Mouse (Mus musculus): Measurements from ENCODE around the gene Ptbp1. TPM values are rescaled to one million over a fixed set of nuclear protein-coding genes. Genes with fewer than 3 reads are reported as not detected.

The Ptbp1 gene
- polyA plus RNA-seq, 1 experiment from 2014 or later, result 325 TPM

GRCm38 (mm10) chr10:79907415-79907814 is 53.2 kb downstream of the Ptbp1 start:
- ATAC-seq (ENCODE audit: insufficient number of reproducible peaks, low FRiP score, low TSS enrichment, low read depth), result no peak
- Histone ChIP-seq H3K4me3 (replicated peaks) (no peak overlapping the region), H3K36me3 (peaks cover 59% of the 10 kb centered on the region), H3K9me3 (replicated peaks) (no peaks in the 10 kb centered on the region), H3K9ac (no peak overlapping the region), H3K27ac (replicated peaks) (no peak overlapping the region), H3K27me3 (no peaks in the 10 kb centered on the region), H3K4me2 (replicated peaks) (no peak overlapping the region), H3K4me1 (peaks cover 19% of the 10 kb centered on the region)
- 92% methylated on average over 10 of the region's 10 CpGs for WGBS

GRCm38 (mm10) chr10:79908167-79909091 is 54.2 kb downstream of the Ptbp1 start, which contains the start of gene Med16:
TSS of gene Med16 (minus strand) at chr10:79908923.
- H3K36me3 ChIP-seq, result peaks cover 50% of the 10 kb centered on the region
- peak; percentile 95 for ATAC-seq (ENCODE audit: insufficient number of reproducible peaks, low FRiP score, low TSS enrichment, low read depth)

GRCm38 (mm10) chr10:79909092-79909922 is 55.1 kb downstream of the Ptbp1 start:
- Histone ChIP-seq H3K27me3 (no peaks in the 10 kb centered on the region), H3K27ac (replicated peaks) (peak overlapping the region; percentile 99), H3K9me3 (replicated peaks) (no peaks in the 10 kb centered on the region), H3K4me1 (peaks cover 27% of the 10 kb centered on the region), H3K4me2 (replicated peaks) (peak overlapping the region; percentile 46), H3K9ac (no peak overlapping the region), H3K36me3 (peaks cover 45% of the 10 kb centered on the region), H3K4me3 (replicated peaks) (peak overlapping the region; percentile 91)
- peak; percentile 72 for ATAC-seq (ENCODE audit: insufficient number of reproducible peaks, low FRiP score, low TSS enrichment, low read depth)
- WGBS, result 23% methylated on average over 14 of the region's 14 CpGs

More at GRCm38 (mm10) chr10:79908167-79909091, 54.2 kb downstream of the Ptbp1 start, which contains the start of gene Med16:
- peaks cover 26% of the 10 kb centered on the region for H3K4me1 ChIP-seq
- H3K27ac ChIP-seq (replicated peaks), result peak within 1 kb of the TSS; percentile 99
- H3K4me2 ChIP-seq (replicated peaks), result peak within 1 kb of the TSS; percentile 46
- 1% methylated on average over 52 of the region's 52 CpGs for WGBS
- H3K4me3 ChIP-seq (replicated peaks), result peak within 1 kb of the TSS; percentile 91
- H3K9me3 ChIP-seq (replicated peaks), result no peaks in the 10 kb centered on the region
- H3K9ac ChIP-seq, result peak within 1 kb of the TSS; percentile 90
- H3K27me3 ChIP-seq, result no peaks in the 10 kb centered on the region

GRCm38 (mm10) chr10:79910556-79910955 is 56.3 kb downstream of the Ptbp1 start, which contains the start of gene Gm26602:
TSS of gene Gm26602 (plus strand) at chr10:79910856.
- no peak for ATAC-seq (ENCODE audit: insufficient number of reproducible peaks, low FRiP score, low TSS enrichment, low read depth)
- WGBS, result 92% methylated on average over 4 of the region's 4 CpGs
- peak within 1 kb of the TSS; percentile 99 for H3K27ac ChIP-seq (replicated peaks)
- no peaks in the 10 kb centered on the region for H3K27me3 ChIP-seq
- H3K36me3 ChIP-seq, result peaks cover 32% of the 10 kb centered on the region
- no peak within 1 kb of the TSS for H3K4me2 ChIP-seq (replicated peaks)
- H3K9ac ChIP-seq, result no peak within 1 kb of the TSS
- H3K4me3 ChIP-seq (replicated peaks), result no peak within 1 kb of the TSS
- peaks cover 40% of the 10 kb centered on the region for H3K4me1 ChIP-seq
- H3K9me3 ChIP-seq (replicated peaks), result no peaks in the 10 kb centered on the region

- Histone ChIP-seq H3K36me3 (peaks cover 18% of the 10 kb centered on the region), H3K9ac (no peak overlapping the region), H3K4me3 (replicated peaks) (no peak overlapping the region), H3K4me2 (replicated peaks) (no peak overlapping the region), H3K27ac (replicated peaks) (no peak overlapping the region), H3K4me1 (peaks cover 49% of the 10 kb centered on the region), H3K27me3 (peaks cover under 1% of the 10 kb centered on the region; the same call in 1 of the 2 replicates), H3K9me3 (replicated peaks) (no peaks in the 10 kb centered on the region)
- no peak for ATAC-seq (ENCODE audit: insufficient number of reproducible peaks, low FRiP score, low TSS enrichment, low read depth)
- 64% methylated on average over 20 of the region's 20 CpGs for WGBS
Measured at GRCm38 (mm10) chr10:79912412-79912811, 58.2 kb downstream of the Ptbp1 start.

Small RNAs within 50 kb of the gene (microRNA-seq; reads per million reads assigned to microRNA genes)
- not detected for gene Mir6910 (ENCODE audit: borderline number of aligned reads)

Other genes with a start within 250 kb of the Ptbp1 start
- gene C2cd4c, start 240.4 kb upstream of the Ptbp1 start, polyA plus RNA-seq (2015; fragmentation: Nextera tagmentation; extraction: Ambion mirVana), result not detected in 2 replicates
- 11.8 and 12.5 TPM in 2 replicates for gene Shc2, start 216.5 kb upstream of the Ptbp1 start, polyA plus RNA-seq (2015; fragmentation: Nextera tagmentation; extraction: Ambion mirVana)
- gene Odf3l2, start 208.7 kb upstream of the Ptbp1 start, polyA plus RNA-seq (2015; fragmentation: Nextera tagmentation; extraction: Ambion mirVana), result not detected in 2 replicates
- gene Madcam1, start 189.9 kb upstream of the Ptbp1 start, polyA plus RNA-seq (2015; fragmentation: Nextera tagmentation; extraction: Ambion mirVana), result 8.4 and 9.1 TPM in 2 replicates
- gene Tpgs1, start 185.1 kb upstream of the Ptbp1 start, polyA plus RNA-seq (2015; fragmentation: Nextera tagmentation; extraction: Ambion mirVana), result 62.4 and 63.6 TPM in 2 replicates
- 94.8 and 96.8 TPM in 2 replicates for gene Cdc34, start 172.2 kb upstream of the Ptbp1 start, polyA plus RNA-seq (2015; fragmentation: Nextera tagmentation; extraction: Ambion mirVana)
- gene Gzmm, start 165.4 kb upstream of the Ptbp1 start, polyA plus RNA-seq (2015; fragmentation: Nextera tagmentation; extraction: Ambion mirVana), result 0.89 and 1.5 TPM in 2 replicates
- gene Bsg, start 149.9 kb upstream of the Ptbp1 start, polyA plus RNA-seq (2015; fragmentation: Nextera tagmentation; extraction: Ambion mirVana), result 837 and 902 TPM in 2 replicates
- 0.07 and 0.13 TPM in 2 replicates for gene Hcn2, start 137.8 kb upstream of the Ptbp1 start, polyA plus RNA-seq (2015; fragmentation: Nextera tagmentation; extraction: Ambion mirVana)
- 41.6 and 46.6 TPM in 2 replicates for gene Polrmt, start 107.8 kb upstream of the Ptbp1 start, polyA plus RNA-seq (2015; fragmentation: Nextera tagmentation; extraction: Ambion mirVana)
- 2.5 and 3.9 TPM in 2 replicates for gene Fgf22, start 99.4 kb upstream of the Ptbp1 start, polyA plus RNA-seq (2015; fragmentation: Nextera tagmentation; extraction: Ambion mirVana)
- gene Rnf126, start 87.5 kb upstream of the Ptbp1 start, polyA plus RNA-seq (2015; fragmentation: Nextera tagmentation; extraction: Ambion mirVana), result 110 and 127 TPM in 2 replicates
- 20.1 and 20.2 TPM in 2 replicates for gene Fstl3, start 77.2 kb upstream of the Ptbp1 start, polyA plus RNA-seq (2015; fragmentation: Nextera tagmentation; extraction: Ambion mirVana)
- gene Prss57, start 63.5 kb upstream of the Ptbp1 start, polyA plus RNA-seq (2015; fragmentation: Nextera tagmentation; extraction: Ambion mirVana), result 0.07 TPM in 1 of 2 replicates, not detected in the other
- gene Palm, start 60.9 kb upstream of the Ptbp1 start, polyA plus RNA-seq (2015; fragmentation: Nextera tagmentation; extraction: Ambion mirVana), result 88.1 and 96.6 TPM in 2 replicates
- gene Misp, start 33.4 kb upstream of the Ptbp1 start, polyA plus RNA-seq (2015; fragmentation: Nextera tagmentation; extraction: Ambion mirVana), result 5.4 and 7.8 TPM in 2 replicates
- 4.3 and 5.6 TPM in 2 replicates for gene Prtn3, start 20.0 kb downstream of the Ptbp1 start, polyA plus RNA-seq (2015; fragmentation: Nextera tagmentation; extraction: Ambion mirVana)
- 59.9 and 68.2 TPM in 2 replicates for gene Plppr3, start 20.2 kb downstream of the Ptbp1 start, polyA plus RNA-seq (2015; fragmentation: Nextera tagmentation; extraction: Ambion mirVana)
- gene Elane, start 31.8 kb downstream of the Ptbp1 start, polyA plus RNA-seq (2015; fragmentation: Nextera tagmentation; extraction: Ambion mirVana), result 0.28 and 0.85 TPM in 2 replicates
- not detected in 2 replicates for gene Cfd, start 36.4 kb downstream of the Ptbp1 start, polyA plus RNA-seq (2015; fragmentation: Nextera tagmentation; extraction: Ambion mirVana)
- 44.0 and 48.4 TPM in 2 replicates for gene Med16, start 54.5 kb downstream of the Ptbp1 start, polyA plus RNA-seq (2015; fragmentation: Nextera tagmentation; extraction: Ambion mirVana)
- gene Gm26602, start 56.4 kb downstream of the Ptbp1 start, polyA plus RNA-seq (2015; fragmentation: Nextera tagmentation; extraction: Ambion mirVana), result 5.2 TPM in 1 of 2 replicates, not detected in the other
- 1.1 and 1.4 TPM in 2 replicates for gene Kiss1r, start 62.5 kb downstream of the Ptbp1 start, polyA plus RNA-seq (2015; fragmentation: Nextera tagmentation; extraction: Ambion mirVana)
- 179 and 181 TPM in 2 replicates for gene R3hdm4, start 66.8 kb downstream of the Ptbp1 start, polyA plus RNA-seq (2015; fragmentation: Nextera tagmentation; extraction: Ambion mirVana)
- 6.6 and 7.0 TPM in 2 replicates for gene Arid3a, start 72.6 kb downstream of the Ptbp1 start, polyA plus RNA-seq (2015; fragmentation: Nextera tagmentation; extraction: Ambion mirVana)
- gene Wdr18, start 105.7 kb downstream of the Ptbp1 start, polyA plus RNA-seq (2015; fragmentation: Nextera tagmentation; extraction: Ambion mirVana), result 84.7 and 90.6 TPM in 2 replicates
- gene Grin3b, start 116.3 kb downstream of the Ptbp1 start, polyA plus RNA-seq (2015; fragmentation: Nextera tagmentation; extraction: Ambion mirVana), result 0.63 and 0.77 TPM in 2 replicates
- 23.9 and 29.3 TPM in 2 replicates for gene Tmem259, start 129.9 kb downstream of the Ptbp1 start, polyA plus RNA-seq (2015; fragmentation: Nextera tagmentation; extraction: Ambion mirVana)
- gene Cnn2, start 134.2 kb downstream of the Ptbp1 start, polyA plus RNA-seq (2015; fragmentation: Nextera tagmentation; extraction: Ambion mirVana), result 288 and 296 TPM in 2 replicates
- 3.7 and 4.0 TPM in 2 replicates for gene Abca7, start 142.1 kb downstream of the Ptbp1 start, polyA plus RNA-seq (2015; fragmentation: Nextera tagmentation; extraction: Ambion mirVana)
- 5.1 and 6.2 TPM in 2 replicates for gene Arhgap45, start 162.2 kb downstream of the Ptbp1 start, polyA plus RNA-seq (2015; fragmentation: Nextera tagmentation; extraction: Ambion mirVana)
- 218 and 221 TPM in 2 replicates for gene Polr2e, start 185.4 kb downstream of the Ptbp1 start, polyA plus RNA-seq (2015; fragmentation: Nextera tagmentation; extraction: Ambion mirVana)
- 503 and 528 TPM in 2 replicates for gene Gpx4, start 192.7 kb downstream of the Ptbp1 start, polyA plus RNA-seq (2015; fragmentation: Nextera tagmentation; extraction: Ambion mirVana)